Mouse (Mus musculus) myocyte (in vitro differentiated cells): Measurements from ENCODE around the gene Gpm6a. TPM values are rescaled to one million over a fixed set of nuclear protein-coding genes. Genes with fewer than 3 reads are reported as not detected.

Experiments
- H3K27me3 ChIP-seq: one replicate; pipeline ENCODE4 v1.6.1; 2011; ENCODE audit not compliant: control insufficient read depth, insufficient read depth, insufficient read length
- H3K36me3 ChIP-seq: one replicate; pipeline ENCODE4 v1.6.1; 2011; ENCODE audit not compliant: control insufficient read depth, insufficient read depth
- H3K4me2 ChIP-seq: one replicate; pipeline ENCODE4 v1.6.1; 2011; ENCODE audit warnings: low read depth, control low read depth
- H3K4me3 ChIP-seq: one replicate; pipeline ENCODE4 v1.5.1; 2011; ENCODE audit warnings: mild to moderate bottlenecking, control low read depth, moderate library complexity
- H3K79me2 ChIP-seq: one replicate; pipeline ENCODE4 v1.6.1; 2011; ENCODE audit not compliant: control insufficient read depth, insufficient read depth
- H3ac ChIP-seq: one replicate; pipeline ENCODE4 v1.6.1; 2011; ENCODE audit not compliant: control insufficient read depth, insufficient read length
- CEBPB ChIP-seq: IDR thresholded peaks from 2 replicates; pipeline ENCODE4 v1.6.1; 2011; ENCODE audit warnings: mild to moderate bottlenecking, moderate library complexity; ENCODE audit not compliant: poor library complexity, insufficient read depth, severe bottlenecking
- E2F4 ChIP-seq: IDR thresholded peaks from one replicate; pipeline ENCODE4 v1.6.1; 2011; ENCODE audit warnings: mild to moderate bottlenecking, control low read depth, moderate library complexity; ENCODE audit not compliant: insufficient read depth
- MAX ChIP-seq: IDR thresholded peaks from one replicate; pipeline ENCODE4 v1.6.1; 2011; ENCODE audit warnings: low read depth, mild to moderate bottlenecking, control low read depth
- MYOD1 ChIP-seq, 3 experiments: IDR thresholded peaks; one replicate each; pipeline ENCODE4 v1.6.1; 2011; ENCODE audit warnings: control low read depth in 2 of 3, low read depth in 2 of 3, mild to moderate bottlenecking in 2 of 3, moderate library complexity in 1 of 3; ENCODE audit not compliant: insufficient read length in 2 of 3, control insufficient read depth in 1 of 3
- MYOG ChIP-seq, 3 experiments: IDR thresholded peaks; one replicate each; pipeline ENCODE4 v1.6.1; 2011; ENCODE audit warnings: control low read depth in 2 of 3, low read depth in 2 of 3, mild to moderate bottlenecking in 2 of 3; ENCODE audit not compliant: insufficient read length in 2 of 3, control insufficient read depth in 1 of 3, insufficient read depth in 1 of 3
- POLR2A ChIP-seq: IDR thresholded peaks from one replicate; pipeline ENCODE4 v1.6.1; 2011; ENCODE audit warnings: low read depth, mild to moderate bottlenecking, control low read depth, moderate library complexity; ENCODE audit not compliant: insufficient read length
- POLR2AphosphoS2 ChIP-seq: IDR thresholded peaks from one replicate; pipeline ENCODE4 v1.6.1; 2011; ENCODE audit warnings: low read depth, control low read depth; ENCODE audit not compliant: insufficient read length
- REST ChIP-seq: IDR thresholded peaks from one replicate; pipeline ENCODE4 v1.6.1; 2011; ENCODE audit warnings: mild to moderate bottlenecking, control low read depth, moderate library complexity; ENCODE audit not compliant: insufficient read depth, insufficient read length
- SRF ChIP-seq: IDR thresholded peaks from one replicate; pipeline ENCODE4 v1.6.1; 2011; ENCODE audit warnings: low read depth; ENCODE audit not compliant: control insufficient read depth, insufficient read length
- TCF12 ChIP-seq: IDR thresholded peaks from one replicate; pipeline ENCODE4 v1.6.1; 2011; ENCODE audit warnings: mild to moderate bottlenecking, control low read depth; ENCODE audit not compliant: poor library complexity, insufficient read depth, severe bottlenecking
- TCF3 ChIP-seq: IDR thresholded peaks from one replicate; pipeline ENCODE4 v1.6.1; 2011; ENCODE audit warnings: low read depth, control low read depth; ENCODE audit not compliant: insufficient read length
- USF1 ChIP-seq: IDR thresholded peaks from one replicate; pipeline ENCODE4 v1.6.1; 2011; ENCODE audit warnings: low read depth, mild to moderate bottlenecking, control low read depth, moderate library complexity
- polyA plus RNA-seq: library from polyadenylated mRNA; unstranded; fragments of >200 nt; fragmentation: generic; extraction: Trizol; gene quantifications from one replicate; pipeline ENCODE4 v1.2.1, GENCODE M21; 2012; ENCODE audit warnings: missing spikeins

Gene Gpm6a
- polyA plus RNA-seq, 1 experiment: not detected

GRCm38 (mm10) chr8:54932306-54932705, 22.3 kb upstream of the Gpm6a start:
- no peaks in the 10 kb centered on the region for H3K36me3 ChIP-seq
- no peaks in the 10 kb centered on the region for H3K79me2 ChIP-seq
- no peak overlapping the region for H3K4me3 ChIP-seq
- no peak overlapping the region for H3K4me2 ChIP-seq
- TF ChIP-seq POLR2AphosphoS2 (no peak), TCF3 (no peak), USF1 (no peak), MAX (no peak), CEBPB (no peak), REST (no peak), POLR2A (no peak), MYOG (IDR thresholded peaks at IDR 0.05; ENCODE audit: control insufficient read depth in 1 of 3, insufficient read depth in 1 of 3, insufficient read length in 2 of 3, low read depth in 2 of 3) (no peak), E2F4 (no peak), SRF (no peak), TCF12 (no peak), MYOD1 (IDR thresholded peaks at IDR 0.05; ENCODE audit: control insufficient read depth in 1 of 3, insufficient read length in 2 of 3, low read depth in 2 of 3) (no peak)
- no peak overlapping the region for H3ac ChIP-seq
- no peaks in the 10 kb centered on the region for H3K27me3 ChIP-seq

DNA sequence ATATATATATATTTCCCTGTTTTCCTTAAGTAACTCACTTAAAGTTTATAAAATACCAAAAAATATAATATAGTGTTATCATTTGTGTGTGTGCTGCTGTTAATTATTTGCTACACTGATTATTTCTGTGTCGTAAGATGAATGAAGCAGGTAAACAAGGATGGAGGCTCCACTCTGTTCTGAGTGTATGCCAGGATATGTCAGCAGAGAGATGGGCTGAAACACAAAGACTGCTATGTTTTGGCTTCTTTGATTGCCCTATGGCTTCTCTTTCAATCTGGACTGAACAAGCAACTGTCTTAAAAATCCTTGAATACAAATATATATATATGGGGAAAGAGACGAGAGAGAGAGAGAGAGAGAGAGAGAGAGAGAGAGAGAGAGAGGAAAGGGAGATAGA, 1.3 kb upstream of the Gpm6a start:
- Histone ChIP-seq H3K4me2 (no peak overlapping the region), H3K79me2 (no peaks in the 10 kb centered on the region), H3K36me3 (no peaks in the 10 kb centered on the region), H3K4me3 (no peak overlapping the region), H3K27me3 (no peaks in the 10 kb centered on the region), H3ac (no peak overlapping the region)
- no peak for TF ChIP-seq MYOD1 (IDR thresholded peaks at IDR 0.05; ENCODE audit: control insufficient read depth in 1 of 3, insufficient read length in 2 of 3, low read depth in 2 of 3)
- no peak for TF ChIP-seq SRF
- no peak for TF ChIP-seq TCF12
- TF ChIP-seq MYOG (IDR thresholded peaks at IDR 0.05; ENCODE audit: control insufficient read depth in 1 of 3, insufficient read depth in 1 of 3, insufficient read length in 2 of 3, low read depth in 2 of 3): no peak

- H3K4me3 ChIP-seq: no peak overlapping the region
- no peaks in the 10 kb centered on the region for H3K79me2 ChIP-seq
- H3K4me2 ChIP-seq: no peak overlapping the region
- no peaks in the 10 kb centered on the region for H3K36me3 ChIP-seq
- no peak overlapping the region for H3ac ChIP-seq
- H3K27me3 ChIP-seq: no peaks in the 10 kb centered on the region
- TF ChIP-seq MYOD1 (IDR thresholded peaks at IDR 0.05; ENCODE audit: control insufficient read depth in 1 of 3, insufficient read length in 2 of 3, low read depth in 2 of 3) (no peak), USF1 (no peak), SRF (no peak), POLR2AphosphoS2 (no peak), MYOG (IDR thresholded peaks at IDR 0.05; ENCODE audit: control insufficient read depth in 1 of 3, insufficient read depth in 1 of 3, insufficient read length in 2 of 3, low read depth in 2 of 3) (no peak), TCF3 (no peak), MAX (no peak), TCF12 (no peak), REST (no peak)
Measured at GRCm38 (mm10) chr8:54954030-54954429, 613 bp upstream of the Gpm6a start.

DNA sequence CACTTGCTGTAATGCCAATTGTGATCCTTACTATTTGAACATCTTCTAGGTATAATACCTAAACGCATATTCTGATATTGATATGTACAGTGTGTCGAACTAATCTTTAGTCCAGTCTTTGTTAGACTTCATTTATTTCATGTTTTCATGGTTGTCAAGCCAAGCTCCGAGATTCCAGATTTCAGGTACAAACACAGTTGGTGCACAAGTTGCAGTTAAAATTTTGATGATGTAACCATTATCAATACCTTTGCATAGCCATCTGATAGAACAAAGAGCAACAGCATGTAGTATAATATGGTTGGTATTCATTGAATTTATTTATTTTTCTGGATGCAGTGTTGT, 785 bp downstream of the Gpm6a start:
- H3K4me2 ChIP-seq: no peak overlapping the region
- no peak for TF ChIP-seq MYOG (IDR thresholded peaks at IDR 0.05; ENCODE audit: control insufficient read depth in 1 of 3, insufficient read depth in 1 of 3, insufficient read length in 2 of 3, low read depth in 2 of 3)
- no peak for TF ChIP-seq POLR2AphosphoS2
- TF ChIP-seq MAX: no peak
- no peak for TF ChIP-seq SRF
- TF ChIP-seq TCF3: no peak
- TF ChIP-seq USF1: no peak
- TF ChIP-seq POLR2A: no peak
- TF ChIP-seq E2F4: no peak
- no peak for TF ChIP-seq TCF12
- TF ChIP-seq CEBPB: no peak
- no peak for TF ChIP-seq REST
- TF ChIP-seq MYOD1 (IDR thresholded peaks at IDR 0.05; ENCODE audit: control insufficient read depth in 1 of 3, insufficient read length in 2 of 3, low read depth in 2 of 3): no peak
- H3K36me3 ChIP-seq: no peaks in the 10 kb centered on the region
- no peaks in the 10 kb centered on the region for H3K79me2 ChIP-seq
- no peak overlapping the region for H3ac ChIP-seq
- H3K27me3 ChIP-seq: no peaks in the 10 kb centered on the region
- no peak overlapping the region for H3K4me3 ChIP-seq

- H3K4me3 ChIP-seq: no peak overlapping the region
- H3ac ChIP-seq: no peak overlapping the region
- no peak overlapping the region for H3K4me2 ChIP-seq
- TF ChIP-seq POLR2AphosphoS2 (no peak), SRF (no peak), USF1 (no peak), REST (no peak), TCF3 (no peak), MYOG (IDR thresholded peaks at IDR 0.05; ENCODE audit: control insufficient read depth in 1 of 3, insufficient read depth in 1 of 3, insufficient read length in 2 of 3, low read depth in 2 of 3) (no peak), MYOD1 (IDR thresholded peaks at IDR 0.05; ENCODE audit: control insufficient read depth in 1 of 3, insufficient read length in 2 of 3, low read depth in 2 of 3) (no peak), TCF12 (no peak), MAX (no peak), POLR2A (no peak), E2F4 (no peak), CEBPB (no peak)
- H3K27me3 ChIP-seq: no peaks in the 10 kb centered on the region
- no peaks in the 10 kb centered on the region for H3K36me3 ChIP-seq
- H3K79me2 ChIP-seq: no peaks in the 10 kb centered on the region
Measured at GRCm38 (mm10) chr8:54955935-54956573, 1.4 kb downstream of the Gpm6a start.
